Mouse (Mus musculus): ENCODE results near the gene Sorbs2. TPM values are rescaled to one million over a fixed set of nuclear protein-coding genes. Genes with fewer than 3 reads are reported as not detected.

Gene Sorbs2
- polyA plus RNA-seq, 1 experiment: 14.3 TPM

GRCm38 (mm10) chr8:45639444-45639843 is 131.9 kb downstream of the Sorbs2 start:
- no peak overlapping the region for H3K4me2 ChIP-seq (ENCODE audit: low read depth)
- H3ac ChIP-seq (ENCODE audit: control insufficient read depth, insufficient read length): no peak overlapping the region
- H3K27me3 ChIP-seq (ENCODE audit: control insufficient read depth, insufficient read depth, insufficient read length): no peaks in the 10 kb centered on the region
- no peak for TF ChIP-seq MYOD1 (IDR thresholded peaks at IDR 0.05; ENCODE audit: control insufficient read depth in 1 of 3, insufficient read length in 2 of 3, low read depth in 2 of 3)
- TF ChIP-seq SRF (IDR thresholded peaks at IDR 0.05; ENCODE audit: control insufficient read depth, insufficient read length, low read depth): no peak
- TF ChIP-seq MAX (IDR thresholded peaks at IDR 0.05; ENCODE audit: low read depth): no peak
- no peak for TF ChIP-seq TCF3 (IDR thresholded peaks at IDR 0.05; ENCODE audit: insufficient read length, low read depth)
- H3K4me3 ChIP-seq: no peak overlapping the region
- H3K36me3 ChIP-seq (ENCODE audit: control insufficient read depth, insufficient read depth): no peaks in the 10 kb centered on the region
- no peaks in the 10 kb centered on the region for H3K79me2 ChIP-seq (ENCODE audit: control insufficient read depth, insufficient read depth)

- Histone ChIP-seq H3K27me3 (ENCODE audit: control insufficient read depth, insufficient read depth, insufficient read length) (no peaks in the 10 kb centered on the region), H3K4me2 (ENCODE audit: low read depth) (no peak overlapping the region), H3K79me2 (ENCODE audit: control insufficient read depth, insufficient read depth) (no peaks in the 10 kb centered on the region), H3K36me3 (ENCODE audit: control insufficient read depth, insufficient read depth) (no peaks in the 10 kb centered on the region), H3K4me3 (no peak overlapping the region), H3ac (ENCODE audit: control insufficient read depth, insufficient read length) (no peak overlapping the region)
- no peak for TF ChIP-seq USF1 (IDR thresholded peaks at IDR 0.05; ENCODE audit: low read depth)
- no peak for TF ChIP-seq REST (IDR thresholded peaks at IDR 0.05; ENCODE audit: insufficient read depth, insufficient read length)
- no peak for TF ChIP-seq TCF12 (IDR thresholded peaks at IDR 0.05; ENCODE audit: insufficient read depth, poor library complexity, severe bottlenecking)
- TF ChIP-seq MYOD1 (IDR thresholded peaks at IDR 0.05; ENCODE audit: control insufficient read depth in 1 of 3, insufficient read length in 2 of 3, low read depth in 2 of 3): no peak
- no peak for TF ChIP-seq MAX (IDR thresholded peaks at IDR 0.05; ENCODE audit: low read depth)
- no peak for TF ChIP-seq POLR2AphosphoS2 (IDR thresholded peaks at IDR 0.05; ENCODE audit: insufficient read length, low read depth)
- no peak for TF ChIP-seq TCF3 (IDR thresholded peaks at IDR 0.05; ENCODE audit: insufficient read length, low read depth)
- no peak for TF ChIP-seq SRF (IDR thresholded peaks at IDR 0.05; ENCODE audit: control insufficient read depth, insufficient read length, low read depth)
- no peak for TF ChIP-seq CEBPB (IDR thresholded peaks at IDR 0.05; ENCODE audit: insufficient read depth, poor library complexity, severe bottlenecking)
- no peak for TF ChIP-seq POLR2A (IDR thresholded peaks at IDR 0.05; ENCODE audit: insufficient read length, low read depth)
Observed at GRCm38 (mm10) chr8:45644651-45645050, 137.1 kb downstream of the Sorbs2 start.

GRCm38 (mm10) chr8:45649063-45649462 is 141.5 kb downstream of the Sorbs2 start:
- no peaks in the 10 kb centered on the region for H3K27me3 ChIP-seq (ENCODE audit: control insufficient read depth, insufficient read depth, insufficient read length)
- no peaks in the 10 kb centered on the region for H3K36me3 ChIP-seq (ENCODE audit: control insufficient read depth, insufficient read depth)
- H3K79me2 ChIP-seq (ENCODE audit: control insufficient read depth, insufficient read depth): no peaks in the 10 kb centered on the region
- no peak overlapping the region for H3ac ChIP-seq (ENCODE audit: control insufficient read depth, insufficient read length)
- no peak overlapping the region for H3K4me3 ChIP-seq
- no peak overlapping the region for H3K4me2 ChIP-seq (ENCODE audit: low read depth)
- TF ChIP-seq USF1 (IDR thresholded peaks at IDR 0.05; ENCODE audit: low read depth): no peak
- TF ChIP-seq E2F4 (IDR thresholded peaks at IDR 0.05; ENCODE audit: insufficient read depth): no peak
- TF ChIP-seq SRF (IDR thresholded peaks at IDR 0.05; ENCODE audit: control insufficient read depth, insufficient read length, low read depth): no peak
- no peak for TF ChIP-seq TCF3 (IDR thresholded peaks at IDR 0.05; ENCODE audit: insufficient read length, low read depth)
- no peak for TF ChIP-seq POLR2A (IDR thresholded peaks at IDR 0.05; ENCODE audit: insufficient read length, low read depth)
- TF ChIP-seq REST (IDR thresholded peaks at IDR 0.05; ENCODE audit: insufficient read depth, insufficient read length): no peak
- TF ChIP-seq CEBPB (IDR thresholded peaks at IDR 0.05; ENCODE audit: insufficient read depth, poor library complexity, severe bottlenecking): no peak
- TF ChIP-seq TCF12 (IDR thresholded peaks at IDR 0.05; ENCODE audit: insufficient read depth, poor library complexity, severe bottlenecking): no peak
- no peak for TF ChIP-seq MAX (IDR thresholded peaks at IDR 0.05; ENCODE audit: low read depth)

GRCm38 (mm10) chr8:45649966-45650365 is 142.4 kb downstream of the Sorbs2 start:
- Histone ChIP-seq H3K4me3 (no peak overlapping the region), H3ac (ENCODE audit: control insufficient read depth, insufficient read length) (no peak overlapping the region), H3K79me2 (ENCODE audit: control insufficient read depth, insufficient read depth) (no peaks in the 10 kb centered on the region), H3K27me3 (ENCODE audit: control insufficient read depth, insufficient read depth, insufficient read length) (no peaks in the 10 kb centered on the region), H3K36me3 (ENCODE audit: control insufficient read depth, insufficient read depth) (no peaks in the 10 kb centered on the region), H3K4me2 (ENCODE audit: low read depth) (no peak overlapping the region)
- TF ChIP-seq TCF3 (IDR thresholded peaks at IDR 0.05; ENCODE audit: insufficient read length, low read depth) (no peak), MAX (IDR thresholded peaks at IDR 0.05; ENCODE audit: low read depth) (no peak), POLR2A (IDR thresholded peaks at IDR 0.05; ENCODE audit: insufficient read length, low read depth) (no peak), REST (IDR thresholded peaks at IDR 0.05; ENCODE audit: insufficient read depth, insufficient read length) (no peak), TCF12 (IDR thresholded peaks at IDR 0.05; ENCODE audit: insufficient read depth, poor library complexity, severe bottlenecking) (no peak), E2F4 (IDR thresholded peaks at IDR 0.05; ENCODE audit: insufficient read depth) (no peak), MYOG (IDR thresholded peaks at IDR 0.05; ENCODE audit: control insufficient read depth in 1 of 3, insufficient read depth in 1 of 3, insufficient read length in 2 of 3, low read depth in 2 of 3) (no peak), MYOD1 (IDR thresholded peaks at IDR 0.05; ENCODE audit: control insufficient read depth in 1 of 3, insufficient read length in 2 of 3, low read depth in 2 of 3) (no peak), SRF (IDR thresholded peaks at IDR 0.05; ENCODE audit: control insufficient read depth, insufficient read length, low read depth) (no peak), USF1 (IDR thresholded peaks at IDR 0.05; ENCODE audit: low read depth) (no peak)

GRCm38 (mm10) chr8:45658021-45658420 is 150.4 kb downstream of the Sorbs2 start:
- peak overlapping the region; percentile 62 for H3K4me2 ChIP-seq (ENCODE audit: low read depth)
- H3K36me3 ChIP-seq (ENCODE audit: control insufficient read depth, insufficient read depth): no peaks in the 10 kb centered on the region

More at GRCm38 (mm10) chr8:45658021-45658420, 150.4 kb downstream of the Sorbs2 start:
- Histone ChIP-seq H3ac (ENCODE audit: control insufficient read depth, insufficient read length) (no peak overlapping the region), H3K79me2 (ENCODE audit: control insufficient read depth, insufficient read depth) (no peaks in the 10 kb centered on the region), H3K27me3 (ENCODE audit: control insufficient read depth, insufficient read depth, insufficient read length) (no peaks in the 10 kb centered on the region), H3K4me3 (peak overlapping the region; percentile 28)
- no peak for TF ChIP-seq POLR2A (IDR thresholded peaks at IDR 0.05; ENCODE audit: insufficient read length, low read depth)
- TF ChIP-seq MAX (IDR thresholded peaks at IDR 0.05; ENCODE audit: low read depth): no peak
- no peak for TF ChIP-seq CEBPB (IDR thresholded peaks at IDR 0.05; ENCODE audit: insufficient read depth, poor library complexity, severe bottlenecking)
- TF ChIP-seq SRF (IDR thresholded peaks at IDR 0.05; ENCODE audit: control insufficient read depth, insufficient read length, low read depth): no peak
- no peak for TF ChIP-seq MYOG (IDR thresholded peaks at IDR 0.05; ENCODE audit: control insufficient read depth in 1 of 3, insufficient read depth in 1 of 3, insufficient read length in 2 of 3, low read depth in 2 of 3)
